Mouse (Mus musculus) ES-Bruce4 (cell line): Measurements from ENCODE around the gene Jsrp1.

Experiments
- CTCF ChIP-seq: IDR thresholded peaks from one replicate; pipeline ENCODE4 v1.8.1; 2011; ENCODE audit warnings: low read depth, low read length
- EP300 ChIP-seq: IDR thresholded peaks from 2 replicates; pipeline ENCODE4 v1.6.1; 2011; ENCODE audit warnings: low read depth, low read length; ENCODE audit not compliant: insufficient read depth
- POLR2A ChIP-seq: IDR thresholded peaks from one replicate; pipeline ENCODE4 v1.8.1; 2011; ENCODE audit warnings: low read length; ENCODE audit not compliant: insufficient read depth

- no peak for TF ChIP-seq POLR2A
- TF ChIP-seq CTCF = no peak
- no peak for TF ChIP-seq EP300
These were observed 36.2 kb downstream of the Jsrp1 start for GRCm38 (mm10) chr10:80777123-80777522.
